Mouse (Mus musculus): ENCODE data around the gene Rbm47.
A peak's percentile ranks its signal among the peaks of the same experiment; 100 is the strongest.
"Not testable (repeated sequence)": the region's sequence is repeated elsewhere in the genome, so short reads cannot be mapped to it uniquely, and the experiment has no call there.

Gene Rbm47

GRCm38 (mm10) chr5:66034375-66035195, 138.3 kb downstream of the Rbm47 start:
- DNase-seq (ENCODE audit: inconsistent age in 2 of 2, low spot score in 1 of 2), result no peak

DNA sequence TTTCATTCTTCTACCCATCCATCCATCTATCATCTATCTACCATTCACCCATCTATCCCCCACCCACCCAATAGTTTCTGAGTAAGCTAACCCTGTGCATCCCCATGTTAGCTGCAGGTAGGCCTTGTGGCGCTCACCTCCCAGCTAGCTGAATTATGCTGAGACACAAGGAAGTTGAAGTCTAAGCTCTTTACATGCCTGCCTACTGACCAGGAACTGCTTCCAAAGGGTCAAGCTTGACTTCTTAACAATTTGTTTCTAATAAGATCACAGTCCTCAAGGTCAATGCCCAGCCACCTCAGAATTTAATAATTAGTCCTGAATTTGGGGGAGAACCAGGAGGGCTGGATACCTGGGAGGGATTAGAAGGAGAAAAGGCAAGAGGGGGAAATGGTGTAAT, 140.1 kb downstream of the Rbm47 start:
- no peak for DNase-seq (ENCODE audit: inconsistent age in 2 of 2, low spot score in 1 of 2)

DNA sequence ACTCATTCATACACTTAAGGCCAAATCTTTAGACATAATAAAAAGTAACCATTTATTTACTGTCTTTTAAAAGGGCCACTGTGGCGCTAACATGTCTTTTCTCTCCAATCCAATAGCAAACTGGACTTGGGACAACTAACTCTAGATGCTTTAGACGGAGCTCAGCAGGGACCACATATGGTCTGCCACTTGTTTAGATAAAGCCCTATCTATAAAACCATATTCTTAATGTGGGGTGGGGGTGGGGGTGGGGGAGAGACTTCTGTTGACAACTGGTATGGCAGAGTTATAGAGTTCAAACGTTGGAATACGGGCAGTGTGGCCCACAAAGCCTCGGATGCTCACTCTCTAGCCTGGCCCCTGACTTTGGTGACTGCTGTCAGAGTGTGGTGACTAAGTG, 141.2 kb downstream of the Rbm47 start:
- no peak for DNase-seq (ENCODE audit: inconsistent age in 2 of 2, low spot score in 1 of 2)

GRCm38 (mm10) chr5:66028232-66028631, 144.7 kb downstream of the Rbm47 start:
- DNase-seq (ENCODE audit: inconsistent age in 2 of 2, low spot score in 1 of 2), result peak in 1 of 2 experiments; percentile 69

GRCm38 (mm10) chr5:66027206-66027605, 145.7 kb downstream of the Rbm47 start:
- no peak for DNase-seq (ENCODE audit: inconsistent age in 2 of 2, low spot score in 1 of 2)

- no peak for DNase-seq (ENCODE audit: inconsistent age in 2 of 2, low spot score in 1 of 2)
Measured at GRCm38 (mm10) chr5:66026796-66027195, 146.1 kb downstream of the Rbm47 start.

- peak in 1 of 2 experiments; percentile 54 for DNase-seq (ENCODE audit: inconsistent age in 2 of 2, low spot score in 1 of 2)
Measured at GRCm38 (mm10) chr5:66015449-66015961, 157.4 kb downstream of the Rbm47 start.

DNA sequence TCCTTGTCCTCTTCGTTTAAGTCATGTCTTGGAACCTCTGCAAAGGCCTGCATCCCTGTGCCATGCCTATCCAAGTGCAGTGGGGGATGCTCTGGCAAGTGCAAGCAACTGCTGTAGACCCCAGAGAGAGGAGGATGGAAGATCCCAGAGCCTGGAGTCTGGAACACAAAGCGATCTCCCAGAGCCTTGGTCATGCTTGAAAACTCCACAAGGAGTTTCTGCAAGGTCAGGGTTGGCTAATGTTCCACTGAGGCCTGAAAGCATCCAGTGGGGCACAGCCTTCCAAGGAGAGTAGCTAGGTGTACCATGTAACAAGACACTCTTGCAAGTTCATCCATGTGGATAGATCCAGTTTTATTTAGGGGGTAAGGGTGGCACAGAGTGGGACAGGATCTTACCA, 158.5 kb downstream of the Rbm47 start:
- DNase-seq (ENCODE audit: inconsistent age in 2 of 2, low spot score in 1 of 2), result no peak

GRCm38 (mm10) chr5:66013999-66014398, 158.9 kb downstream of the Rbm47 start:
- peak; percentile 30 to 49 for DNase-seq (ENCODE audit: inconsistent age in 2 of 2, low spot score in 1 of 2)

GRCm38 (mm10) chr5:66008245-66008967, 164.5 kb downstream of the Rbm47 start:
- no peak for DNase-seq (ENCODE audit: inconsistent age in 2 of 2, low spot score in 1 of 2)

- DNase-seq (ENCODE audit: inconsistent age in 2 of 2, low spot score in 1 of 2), result no peak
Measured at GRCm38 (mm10) chr5:66005041-66005678, 167.8 kb downstream of the Rbm47 start.

DNA sequence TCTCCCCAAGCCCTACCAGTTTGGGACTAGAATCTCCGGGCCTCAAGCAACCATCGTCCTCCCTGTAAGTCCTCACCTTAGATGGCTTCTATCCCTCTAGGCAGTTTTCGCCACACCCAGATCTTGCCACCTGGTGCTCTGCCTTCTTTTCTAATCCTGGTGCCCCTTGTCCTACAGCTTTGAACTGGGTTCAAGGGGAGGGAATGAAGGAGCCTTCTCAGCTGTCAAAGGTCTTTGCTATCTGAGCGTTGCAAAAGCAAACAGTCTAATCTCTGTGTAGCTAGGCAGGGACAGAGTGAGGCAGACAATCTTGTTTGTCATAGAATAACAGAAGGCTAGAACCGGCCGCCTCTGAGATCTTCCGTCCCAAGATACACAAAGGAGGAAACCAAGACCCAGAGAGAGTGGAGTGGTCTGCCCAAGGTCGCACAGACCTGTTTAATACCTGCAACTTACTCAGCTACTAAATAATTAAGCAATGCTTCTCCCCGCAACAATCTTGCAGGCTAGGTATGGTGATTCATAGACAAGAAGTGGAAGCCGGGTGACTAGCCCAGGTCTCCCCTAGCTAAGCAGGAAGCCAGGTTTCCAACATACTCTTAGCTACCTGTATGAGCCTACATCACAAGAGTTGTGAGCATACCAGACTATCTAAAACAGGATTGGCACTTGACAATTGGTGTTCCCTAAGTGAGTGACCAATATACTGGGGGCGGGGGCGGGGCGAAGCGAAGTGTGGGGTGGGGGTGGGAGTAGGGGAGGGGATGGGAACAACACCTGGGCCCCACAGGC, 168.6 kb downstream of the Rbm47 start, which contains the start of gene 9130230L23Rik:
TSS of gene 9130230L23Rik (minus strand) at position 152 of the 792 bp plus-strand sequence.
- no peak for DNase-seq (ENCODE audit: inconsistent age in 2 of 2, low spot score in 1 of 2)

DNA sequence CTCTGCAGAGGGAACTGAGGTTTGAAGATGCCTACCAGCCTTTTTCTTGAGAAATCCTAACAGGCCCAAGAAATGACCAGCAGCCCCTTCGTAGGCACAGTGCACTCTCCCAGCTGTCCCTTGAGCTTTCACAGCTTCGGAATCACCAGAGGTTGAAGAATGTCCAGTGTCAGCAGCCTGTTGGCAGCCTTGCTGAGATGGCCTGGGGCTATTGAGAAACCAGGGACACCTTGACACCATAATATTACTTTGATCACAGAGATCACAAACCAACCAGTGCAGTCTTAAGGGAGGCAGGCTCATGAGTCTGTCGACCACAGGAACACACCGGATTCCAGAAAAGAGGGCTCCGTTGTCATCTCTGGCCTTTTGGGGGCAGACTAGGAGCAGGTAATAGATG, 171.7 kb downstream of the Rbm47 start:
- no peak for DNase-seq (ENCODE audit: inconsistent age in 2 of 2, low spot score in 1 of 2)

GRCm38 (mm10) chr5:66000567-66001125, 172.3 kb downstream of the Rbm47 start:
- DNase-seq (ENCODE audit: inconsistent age in 2 of 2, low spot score in 1 of 2), result no peak

GRCm38 (mm10) chr5:66000074-66000473, 172.8 kb downstream of the Rbm47 start:
- no peak for DNase-seq (ENCODE audit: inconsistent age in 2 of 2, low spot score in 1 of 2)

DNA sequence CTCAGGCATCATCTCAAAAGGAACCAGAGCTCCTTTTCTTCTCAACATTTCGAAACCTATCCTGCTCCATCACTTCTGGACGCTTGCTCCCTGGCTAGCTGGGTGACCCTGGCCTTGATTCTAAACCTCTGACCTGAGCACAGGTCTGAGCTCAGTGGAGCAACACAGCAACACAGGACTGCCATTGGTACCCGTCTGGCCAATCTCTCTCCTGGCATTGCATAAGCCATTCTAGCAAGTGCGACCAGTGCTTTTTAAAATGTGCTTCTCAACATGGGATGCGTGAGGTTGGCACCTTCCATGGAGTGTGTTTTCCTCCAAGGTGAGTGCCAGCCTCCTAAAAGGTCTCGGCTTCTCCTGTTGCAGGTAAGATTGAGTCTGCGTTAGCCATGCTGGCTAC, 173.8 kb downstream of the Rbm47 start:
- no peak for DNase-seq (ENCODE audit: inconsistent age in 2 of 2, low spot score in 1 of 2)

- DNase-seq (ENCODE audit: inconsistent age in 2 of 2, low spot score in 1 of 2), result no peak
Measured at GRCm38 (mm10) chr5:65997813-65998212, 175.1 kb downstream of the Rbm47 start.

DNA sequence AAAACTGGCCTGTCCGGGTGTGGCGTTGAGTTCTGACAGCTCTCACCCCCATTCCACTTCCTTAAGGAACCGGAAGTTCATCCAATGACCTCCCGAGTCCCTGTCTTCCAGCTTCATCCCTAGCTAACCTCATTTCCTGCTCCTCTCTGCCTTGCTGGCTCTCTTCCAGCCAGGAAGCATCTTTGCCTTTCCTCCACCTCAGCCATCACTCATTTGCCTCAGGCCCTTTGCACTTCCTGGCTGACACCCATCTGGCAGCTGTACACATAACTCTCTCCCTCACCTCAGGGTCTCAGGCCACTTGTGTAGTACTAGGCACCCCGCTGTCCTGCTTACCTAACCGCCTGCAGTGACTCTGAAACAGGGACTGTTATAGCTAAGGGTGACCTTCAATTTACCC, 178.3 kb downstream of the Rbm47 start:
- peak; percentile 36 to 71 for DNase-seq (ENCODE audit: inconsistent age in 2 of 2, low spot score in 1 of 2)

DNA sequence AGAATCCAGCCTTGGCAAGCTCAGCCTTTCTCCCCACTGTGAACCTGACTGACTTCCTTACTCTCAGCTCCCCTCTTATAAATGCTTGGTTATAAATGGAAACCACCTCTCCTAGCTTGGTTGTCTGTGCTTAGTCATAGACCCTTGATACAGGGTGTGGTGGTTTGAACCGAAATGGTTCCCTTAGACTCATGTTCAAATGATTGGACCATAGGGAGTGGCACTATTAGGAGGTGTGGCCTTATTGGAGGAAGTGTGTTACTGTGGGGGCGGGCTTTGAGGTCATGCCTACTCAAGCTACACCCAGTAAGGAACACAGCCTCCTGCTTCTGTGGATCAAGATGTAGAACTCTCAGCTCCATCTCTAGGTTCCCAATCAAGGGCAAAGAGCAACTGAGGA, 181.7 kb downstream of the Rbm47 start:
- no peak for DNase-seq (ENCODE audit: inconsistent age in 2 of 2, low spot score in 1 of 2)

- DNase-seq (ENCODE audit: inconsistent age in 2 of 2, low spot score in 1 of 2), result not testable (repeated sequence)
Measured at GRCm38 (mm10) chr5:65987004-65987403, 185.9 kb downstream of the Rbm47 start.

Measured in adrenal gland, adult (tissue).